Mouse (Mus musculus): ENCODE data around the gene Sema3e.

GRCm38 (mm10) chr5:14121902-14122301 lies 96.8 kb downstream of the Sema3e start:
- TF ChIP-seq CTCF (IDR thresholded peaks at IDR 0.05; ENCODE audit: borderline replicate concordance, control insufficient read depth, extremely low read depth, insufficient read depth, low read length, poor library complexity) (no peak), POLR2A (IDR thresholded peaks at IDR 0.05; ENCODE audit: control insufficient read depth, extremely low read depth, insufficient read depth, low read length, poor library complexity) (no peak)
